Mouse (Mus musculus): Measurements from ENCODE around the gene Tigd3. TPM values are rescaled to one million over a fixed set of nuclear protein-coding genes. Genes with fewer than 3 reads are reported as not detected.

The Tigd3 gene
- total and polyA plus RNA-seq, 2 experiments from 2014 or later: 0.85 to 3.3 TPM

DNA sequence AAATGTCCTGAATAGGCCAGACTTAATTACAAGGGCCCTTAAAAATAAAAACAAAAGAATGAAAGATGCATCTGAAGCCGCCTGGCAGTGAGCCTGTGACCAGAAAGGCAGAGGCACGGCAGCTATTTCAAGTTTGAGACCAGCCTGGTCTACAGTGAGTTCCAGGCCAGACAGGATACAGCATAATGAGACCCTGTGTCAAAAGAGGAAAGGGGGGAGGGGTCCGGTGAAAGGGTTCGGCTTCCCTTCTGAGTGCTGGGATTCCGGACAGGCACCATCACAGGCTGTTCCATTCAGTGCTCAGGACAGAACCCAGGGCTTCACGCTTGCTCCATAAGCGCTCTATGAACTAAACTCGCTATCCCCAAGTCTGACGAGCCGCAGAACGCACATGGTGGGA, 33.1 kb upstream of the Tigd3 start:
- H3K36me3 ChIP-seq (replicated peaks; ENCODE audit: control insufficient read depth, insufficient read depth, low read length): no peaks in the 10 kb centered on the region
- no peak overlapping the region for H3K4me3 ChIP-seq (ENCODE audit: low read depth, low read length)
- H3K4me1 ChIP-seq (ENCODE audit: control insufficient read depth, insufficient read depth): peaks cover 9% of the 10 kb centered on the region; the same call in 1 of the 2 replicates
- ATAC-seq (ENCODE audit: insufficient read depth, low read depth) (no peak), DNase-seq (ENCODE audit: low spot score) (no peak)
- no peak for TF ChIP-seq CTCF (IDR thresholded peaks at IDR 0.05; ENCODE audit: low read depth)
- TF ChIP-seq EP300 (IDR thresholded peaks at IDR 0.05; ENCODE audit: low read depth): no peak
- 73% methylated on average over 11 of the region's 11 CpGs for WGBS
- no peak overlapping the region for H3K4me2 ChIP-seq (ENCODE audit: low read depth, low read length)
- H3K9me3 ChIP-seq (replicated peaks; ENCODE audit: control insufficient read depth, low read length): no peaks in the 10 kb centered on the region
- no peak overlapping the region for H3K9ac ChIP-seq (replicated peaks; ENCODE audit: low read depth, low read length)
- H3K27ac ChIP-seq (ENCODE audit: low read depth): no peak overlapping the region; the same call in 1 of the 2 replicates
- H3K27me3 ChIP-seq (ENCODE audit: control insufficient read depth, insufficient read depth, low read length): no peaks in the 10 kb centered on the region

DNA sequence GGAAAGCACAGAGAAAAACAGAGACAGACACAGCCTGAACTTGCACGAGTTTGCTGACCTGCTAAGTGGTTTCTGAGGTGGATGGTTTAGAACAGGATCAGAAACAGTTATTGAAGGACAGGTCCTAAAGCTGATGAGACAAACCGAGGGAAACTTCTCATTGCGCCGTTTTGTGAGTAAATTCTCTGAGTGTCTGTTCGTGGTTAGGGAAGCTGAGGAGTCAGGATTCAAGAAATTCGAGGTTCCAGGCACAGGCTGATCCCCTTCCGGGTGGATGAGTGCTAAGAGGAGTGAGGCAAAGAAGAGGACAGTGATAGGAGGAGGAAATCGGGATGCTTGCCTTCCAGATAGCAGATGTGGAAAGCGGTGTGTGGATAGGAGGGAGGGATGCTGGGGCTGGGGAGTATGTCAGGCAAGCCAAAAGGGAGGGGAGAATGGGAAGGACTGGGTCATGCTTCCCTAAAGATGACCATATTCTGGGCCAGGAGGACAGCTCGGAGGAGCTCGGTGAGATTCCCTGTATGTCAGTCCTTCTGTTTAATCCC, 31.4 kb upstream of the Tigd3 start:
- Histone ChIP-seq H3K4me2 (ENCODE audit: low read depth, low read length) (peak overlapping the region; percentile 87), H3K4me3 (ENCODE audit: low read depth, low read length) (peak overlapping the region; percentile 60), H3K9ac (replicated peaks; ENCODE audit: low read depth, low read length) (peak overlapping the region; percentile 55; the same call in 1 of the 2 replicates), H3K27ac (ENCODE audit: low read depth) (peak overlapping the region; percentile 89), H3K4me1 (ENCODE audit: control insufficient read depth, insufficient read depth) (peaks cover 13% of the 10 kb centered on the region; the same call in 1 of the 2 replicates), H3K36me3 (replicated peaks; ENCODE audit: control insufficient read depth, insufficient read depth, low read length) (no peaks in the 10 kb centered on the region), H3K27me3 (ENCODE audit: control insufficient read depth, insufficient read depth, low read length) (no peaks in the 10 kb centered on the region), H3K9me3 (replicated peaks; ENCODE audit: control insufficient read depth, low read length) (no peaks in the 10 kb centered on the region)
- ATAC-seq (ENCODE audit: insufficient read depth, low read depth) (no peak), DNase-seq (ENCODE audit: low spot score) (no peak)
- 19% methylated on average over 11 of the region's 11 CpGs for WGBS
- TF ChIP-seq EP300 (IDR thresholded peaks at IDR 0.05; ENCODE audit: low read depth): no peak
- no peak for TF ChIP-seq CTCF (IDR thresholded peaks at IDR 0.05; ENCODE audit: low read depth)

DNA sequence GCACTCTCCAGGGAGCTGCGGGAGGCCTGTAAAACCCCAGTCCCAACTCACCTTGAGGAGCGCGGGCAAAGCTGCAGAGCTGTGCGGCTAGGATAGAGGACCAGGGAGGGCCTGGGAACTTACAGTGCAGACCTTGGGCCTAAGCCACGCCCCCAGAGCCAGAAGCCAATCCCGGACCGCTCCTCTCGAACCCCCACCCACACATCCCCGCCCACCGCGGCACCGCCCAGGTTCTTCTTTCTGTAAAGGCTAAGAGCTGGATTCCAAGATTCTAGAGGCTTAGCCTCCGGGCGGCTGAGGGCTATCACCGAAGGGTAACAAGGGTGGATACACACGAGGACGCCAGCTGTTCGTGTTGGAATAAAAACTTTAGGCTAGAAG, 30.8 kb upstream of the Tigd3 start, which contains the start of gene Cdc42ep2:
Gene Cdc42ep2 (minus strand): TSS at position 104 of the 381 bp plus-strand sequence.
- Histone ChIP-seq H3K4me2 (ENCODE audit: low read depth, low read length) (peak within 1 kb of the TSS; percentile 87), H3K4me1 (ENCODE audit: control insufficient read depth, insufficient read depth) (peaks cover 13% of the 10 kb centered on the region; the same call in 1 of the 2 replicates), H3K9ac (replicated peaks; ENCODE audit: low read depth, low read length) (peak within 1 kb of the TSS; percentile 55), H3K36me3 (replicated peaks; ENCODE audit: control insufficient read depth, insufficient read depth, low read length) (no peaks in the 10 kb centered on the region), H3K27ac (ENCODE audit: low read depth) (peak within 1 kb of the TSS; percentile 89), H3K27me3 (ENCODE audit: control insufficient read depth, insufficient read depth, low read length) (no peaks in the 10 kb centered on the region), H3K9me3 (replicated peaks; ENCODE audit: control insufficient read depth, low read length) (no peaks in the 10 kb centered on the region), H3K4me3 (ENCODE audit: low read depth, low read length) (peak within 1 kb of the TSS; percentile 60)
- under 1% methylated on average over 18 of the region's 18 CpGs for WGBS
- DNase-seq (ENCODE audit: low spot score): peak; percentile 96
- TF ChIP-seq EP300 (IDR thresholded peaks at IDR 0.05; ENCODE audit: low read depth): no peak
- no peak for TF ChIP-seq CTCF (IDR thresholded peaks at IDR 0.05; ENCODE audit: low read depth)
- peak; percentile 88 for ATAC-seq (ENCODE audit: insufficient read depth, low read depth)

DNA sequence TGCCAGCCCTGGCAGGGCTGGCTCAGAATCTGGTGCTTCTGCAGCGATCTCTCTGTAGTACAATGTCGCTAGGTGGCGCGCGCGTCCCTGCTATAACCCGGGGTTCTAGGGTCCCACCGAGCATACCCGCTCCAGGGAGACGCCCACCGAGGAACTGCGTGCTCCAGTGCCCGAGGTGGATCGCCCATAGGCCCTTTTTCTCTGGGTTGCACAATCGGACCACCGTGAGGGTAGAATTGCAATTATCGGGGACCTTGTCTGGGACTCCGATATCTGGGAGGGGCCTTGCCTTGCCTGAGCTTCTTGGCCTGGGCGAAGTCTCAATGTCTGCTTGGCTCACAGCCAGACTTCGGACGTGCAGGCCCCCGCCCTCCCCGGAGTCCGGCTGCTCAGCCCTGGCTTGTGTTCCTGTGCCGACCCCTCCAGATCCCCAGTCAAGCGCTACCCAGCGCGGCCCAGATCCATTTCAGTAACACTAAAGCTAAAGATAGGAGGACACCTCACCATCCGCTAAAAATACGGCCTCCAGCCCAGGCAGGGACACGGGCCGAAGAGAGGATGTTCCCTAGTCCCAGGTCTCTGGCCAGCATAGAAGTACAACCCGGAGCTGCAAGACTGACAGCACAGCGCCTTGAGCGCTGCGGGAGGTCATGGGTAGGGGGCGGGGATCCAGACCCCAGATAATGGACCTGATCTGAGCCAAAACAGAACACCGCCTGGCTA, 30.2 kb upstream of the Tigd3 start:
- WGBS: under 1% methylated on average over 38 of the region's 38 CpGs
- peak overlapping the region; percentile 89 for H3K27ac ChIP-seq (ENCODE audit: low read depth)
- peak overlapping the region; percentile 87 for H3K4me2 ChIP-seq (ENCODE audit: low read depth, low read length)
- H3K9me3 ChIP-seq (replicated peaks; ENCODE audit: control insufficient read depth, low read length): no peaks in the 10 kb centered on the region
- no peaks in the 10 kb centered on the region for H3K27me3 ChIP-seq (ENCODE audit: control insufficient read depth, insufficient read depth, low read length)
- 0 out of 2 replicates have a peak, but pooled peaks have one; percentile 25 for TF ChIP-seq EP300 (IDR thresholded peaks at IDR 0.05; ENCODE audit: low read depth)
- TF ChIP-seq CTCF (IDR thresholded peaks at IDR 0.05; ENCODE audit: low read depth): peak; percentile 83
- peak; percentile 80 for ATAC-seq (ENCODE audit: insufficient read depth, low read depth)
- H3K36me3 ChIP-seq (replicated peaks; ENCODE audit: control insufficient read depth, insufficient read depth, low read length): peaks cover under 1% of the 10 kb centered on the region; the same call in 1 of the 2 replicates
- DNase-seq (ENCODE audit: low spot score): peak; percentile 92
- peaks cover 10% of the 10 kb centered on the region; the same call in 1 of the 2 replicates for H3K4me1 ChIP-seq (ENCODE audit: control insufficient read depth, insufficient read depth)
- peak overlapping the region; percentile 60 for H3K4me3 ChIP-seq (ENCODE audit: low read depth, low read length)
- H3K9ac ChIP-seq (replicated peaks; ENCODE audit: low read depth, low read length): peak overlapping the region; percentile 55

DNA sequence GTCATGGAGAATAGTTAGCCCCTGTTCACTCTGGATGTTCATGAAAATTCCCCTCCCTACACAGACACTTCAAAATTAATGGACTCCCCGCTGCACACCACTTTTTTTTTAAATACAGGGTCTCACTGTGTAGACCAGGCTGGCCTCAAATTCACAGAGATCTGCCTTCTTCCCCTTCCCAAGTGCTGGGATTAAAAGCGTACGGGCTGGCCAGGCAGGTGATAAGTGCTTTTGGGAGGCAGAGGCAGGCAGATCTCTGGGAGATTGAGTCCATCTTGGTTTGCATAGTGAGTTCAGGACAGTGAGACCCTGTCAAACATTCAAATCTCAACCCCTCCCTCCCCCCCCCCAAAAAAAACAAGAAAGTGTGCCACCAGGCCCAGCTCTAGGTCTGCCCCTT, 29.0 kb upstream of the Tigd3 start:
- Histone ChIP-seq H3K27me3 (ENCODE audit: control insufficient read depth, insufficient read depth, low read length) (no peaks in the 10 kb centered on the region), H3K36me3 (replicated peaks; ENCODE audit: control insufficient read depth, insufficient read depth, low read length) (peaks cover 12% of the 10 kb centered on the region), H3K9ac (replicated peaks; ENCODE audit: low read depth, low read length) (peak overlapping the region; percentile 15; the same call in 1 of the 2 replicates), H3K4me1 (ENCODE audit: control insufficient read depth, insufficient read depth) (peaks cover 4% of the 10 kb centered on the region; the same call in 1 of the 2 replicates), H3K9me3 (replicated peaks; ENCODE audit: control insufficient read depth, low read length) (no peaks in the 10 kb centered on the region), H3K4me2 (ENCODE audit: low read depth, low read length) (peak overlapping the region; percentile 87), H3K4me3 (ENCODE audit: low read depth, low read length) (peak overlapping the region; percentile 26), H3K27ac (ENCODE audit: low read depth) (peak overlapping the region; percentile 64)
- DNase-seq (ENCODE audit: low spot score) (no peak), ATAC-seq (ENCODE audit: insufficient read depth, low read depth) (no peak)
- WGBS: 93% methylated on average over 3 of the region's 3 CpGs
- TF ChIP-seq CTCF (IDR thresholded peaks at IDR 0.05; ENCODE audit: low read depth): no peak
